Mouse (Mus musculus) neural tube, embryonic 13.5 days (tissue): ENCODE data around the gene Inpp5k. TPM values are rescaled to one million over a fixed set of nuclear protein-coding genes. Genes with fewer than 3 reads are reported as not detected.

ENCODE experiments used
- ATAC-seq: fragments of 200-750 bp; cut with Nextera tagmentation; 2 replicates; pipeline ENCODE4 v1.8.0; 2017; ENCODE audit warnings: low read depth, mild to moderate bottlenecking, moderate TSS enrichment, moderate library complexity
- H3K27ac ChIP-seq: fragments of 300-500 bp; sonication (generic); replicated peaks from 2 replicates; pipeline ENCODE4 v1.5.1; 2015; ENCODE audit warnings: moderate library complexity, mild to moderate bottlenecking, inconsistent platforms
- H3K27me3 ChIP-seq: fragments of 300-500 bp; sonication (generic); 2 replicates; pipeline ENCODE4 v1.6.1; 2015; ENCODE audit warnings: mild to moderate bottlenecking, inconsistent platforms
- H3K36me3 ChIP-seq: fragments of 300-500 bp; sonication (generic); 2 replicates; pipeline ENCODE4 v1.6.1; 2015; ENCODE audit warnings: mild to moderate bottlenecking, inconsistent platforms
- H3K4me1 ChIP-seq: fragments of 300-500 bp; sonication (generic); replicated peaks from 2 replicates; pipeline ENCODE4 v1.6.1; 2015; ENCODE audit warnings: inconsistent platforms
- H3K4me2 ChIP-seq: fragments of 300-500 bp; sonication (generic); 2 replicates; pipeline ENCODE4 v1.6.1; 2015; ENCODE audit warnings: inconsistent platforms, mild to moderate bottlenecking, moderate library complexity
- H3K4me3 ChIP-seq: fragments of 300-500 bp; sonication (generic); 2 replicates; pipeline ENCODE4 v1.5.1; 2015; ENCODE audit warnings: mild to moderate bottlenecking, inconsistent platforms
- H3K9ac ChIP-seq: fragments of 300-500 bp; sonication (generic); 2 replicates; pipeline ENCODE4 v1.6.1; 2015; ENCODE audit warnings: moderate library complexity, mild to moderate bottlenecking, inconsistent platforms
- H3K9me3 ChIP-seq: fragments of 300-500 bp; sonication (generic); 2 replicates; pipeline ENCODE4 v1.6.1; 2016; ENCODE audit warnings: inconsistent platforms
- WGBS: fragments of 180-500 bp; shearing (Covaris S2); methylation state at CpG from one replicate; pipeline ENCODE4 v1.1.7; 2015; 5-methylcytosine and 5-hydroxymethylcytosine counted together
- polyA plus RNA-seq: library from polyadenylated mRNA; unstranded; fragments of >200 nt; fragmentation: Nextera tagmentation; extraction: Ambion mirVana; gene quantifications from 2 replicates; pipeline ENCODE4 v1.2.1, GENCODE M21; 2015

Inpp5k gene
- polyA plus RNA-seq, 1 experiment from 2014 or later = 39.9 TPM

DNA sequence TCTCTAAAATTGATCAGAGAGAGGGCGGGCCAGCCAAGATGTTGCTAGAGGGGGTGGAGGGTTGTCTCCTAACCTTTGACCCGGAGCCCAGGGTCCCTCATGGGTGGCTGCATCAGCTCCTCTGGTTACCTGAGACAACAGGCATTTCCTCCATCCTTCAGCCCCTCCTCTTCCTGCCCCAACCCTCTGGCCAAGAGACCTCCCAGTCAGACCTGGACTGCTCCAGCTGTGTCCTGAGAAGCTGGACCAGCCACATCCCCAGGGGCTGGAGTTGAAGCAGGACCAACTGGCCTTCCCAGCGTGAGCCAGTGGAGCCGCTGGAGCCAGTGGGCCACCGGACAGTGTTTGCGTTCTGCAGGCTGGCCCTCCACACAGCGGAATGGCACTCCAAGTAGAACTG lies 19.5 kb downstream of the Inpp5k start, which contains the start of gene Myo1c:
TSS of gene Myo1c (plus strand) at position 194 of the 400 bp plus-strand sequence.
- H3K4me1 ChIP-seq = peaks cover 35% of the 10 kb centered on the region
- peaks cover 32% of the 10 kb centered on the region for H3K27me3 ChIP-seq
- peak within 1 kb of the TSS; percentile 82 for H3K9ac ChIP-seq
- peak within 1 kb of the TSS; percentile 70; the same call in 1 of the 2 replicates for H3K27ac ChIP-seq
- H3K36me3 ChIP-seq = no peaks in the 10 kb centered on the region
- 77% methylated on average over 7 of the region's 7 CpGs for WGBS
- peak within 1 kb of the TSS; percentile 84 for H3K4me2 ChIP-seq
- H3K4me3 ChIP-seq = peak within 1 kb of the TSS; percentile 56
- no peak for ATAC-seq
- no peaks in the 10 kb centered on the region for H3K9me3 ChIP-seq

- Histone ChIP-seq H3K4me2 (peak overlapping the region; percentile 84), H3K9me3 (no peaks in the 10 kb centered on the region), H3K27me3 (peaks cover 36% of the 10 kb centered on the region), H3K4me1 (peaks cover 42% of the 10 kb centered on the region), H3K9ac (peak overlapping the region; percentile 82), H3K36me3 (no peaks in the 10 kb centered on the region), H3K4me3 (peak overlapping the region; percentile 56), H3K27ac (no peak overlapping the region; the same call in 1 of the 2 replicates)
- no peak for ATAC-seq
- 47% methylated on average over 13 of the region's 13 CpGs for WGBS
Observed at GRCm38 (mm10) chr11:75650958-75651425, 20.2 kb downstream of the Inpp5k start.

GRCm38 (mm10) chr11:75651426-75652221 lies 20.8 kb downstream of the Inpp5k start:
- under 1% methylated on average over 54 of the region's 54 CpGs for WGBS
- peak overlapping the region; percentile 70 for H3K27ac ChIP-seq
- peak overlapping the region; percentile 82 for H3K9ac ChIP-seq
- H3K9me3 ChIP-seq = no peaks in the 10 kb centered on the region
- H3K4me1 ChIP-seq = peaks cover 48% of the 10 kb centered on the region
- H3K27me3 ChIP-seq = peaks cover 41% of the 10 kb centered on the region
- ATAC-seq = peak; percentile 61
- peak overlapping the region; percentile 84 for H3K4me2 ChIP-seq
- no peaks in the 10 kb centered on the region for H3K36me3 ChIP-seq
- peak overlapping the region; percentile 56 for H3K4me3 ChIP-seq

DNA sequence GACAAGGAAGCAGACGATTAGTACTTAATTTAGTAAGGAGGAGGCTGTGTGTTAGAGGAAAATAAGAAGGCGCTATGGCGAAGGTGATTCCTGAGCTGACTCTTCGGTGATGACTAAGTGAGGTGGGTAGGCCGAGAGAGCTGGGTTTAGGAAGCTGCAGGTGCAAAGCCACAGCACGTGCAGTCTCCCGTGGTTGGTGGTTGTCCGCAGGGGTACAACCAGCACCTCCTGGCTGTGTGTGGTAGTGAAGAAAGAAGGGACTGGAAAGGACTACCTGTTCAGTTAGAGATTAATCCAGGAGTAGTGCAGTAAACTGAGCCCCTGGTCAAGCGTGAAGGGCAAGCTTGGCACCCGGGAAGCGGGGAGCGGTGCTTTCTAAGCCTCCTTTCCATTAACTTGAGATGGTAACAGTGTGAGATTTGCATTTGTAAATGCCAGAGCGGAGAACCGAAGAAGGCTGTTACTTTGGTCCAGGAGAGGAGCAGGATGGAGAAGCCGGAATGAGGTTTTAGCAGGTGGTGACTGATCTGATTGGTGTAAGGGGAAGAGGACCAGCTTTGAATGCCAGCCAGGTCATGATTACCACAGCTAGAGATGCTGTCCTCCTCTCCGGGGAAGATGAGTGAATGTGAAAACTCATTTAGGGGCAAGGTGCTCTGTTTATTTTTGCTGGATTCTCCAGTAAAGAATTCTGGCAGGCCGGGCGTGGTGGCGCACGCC lies 21.6 kb downstream of the Inpp5k start:
- Histone ChIP-seq H3K4me3 (peak overlapping the region; percentile 56), H3K27me3 (peaks cover 47% of the 10 kb centered on the region), H3K9me3 (no peaks in the 10 kb centered on the region), H3K4me1 (peaks cover 55% of the 10 kb centered on the region), H3K9ac (peak overlapping the region; percentile 82), H3K4me2 (peak overlapping the region; percentile 84), H3K27ac (peak overlapping the region; percentile 70; the same call in 1 of the 2 replicates), H3K36me3 (no peaks in the 10 kb centered on the region)
- 21% methylated on average over 20 of the region's 20 CpGs for WGBS
- ATAC-seq = no peak; the same call in 1 of the 2 replicates

DNA sequence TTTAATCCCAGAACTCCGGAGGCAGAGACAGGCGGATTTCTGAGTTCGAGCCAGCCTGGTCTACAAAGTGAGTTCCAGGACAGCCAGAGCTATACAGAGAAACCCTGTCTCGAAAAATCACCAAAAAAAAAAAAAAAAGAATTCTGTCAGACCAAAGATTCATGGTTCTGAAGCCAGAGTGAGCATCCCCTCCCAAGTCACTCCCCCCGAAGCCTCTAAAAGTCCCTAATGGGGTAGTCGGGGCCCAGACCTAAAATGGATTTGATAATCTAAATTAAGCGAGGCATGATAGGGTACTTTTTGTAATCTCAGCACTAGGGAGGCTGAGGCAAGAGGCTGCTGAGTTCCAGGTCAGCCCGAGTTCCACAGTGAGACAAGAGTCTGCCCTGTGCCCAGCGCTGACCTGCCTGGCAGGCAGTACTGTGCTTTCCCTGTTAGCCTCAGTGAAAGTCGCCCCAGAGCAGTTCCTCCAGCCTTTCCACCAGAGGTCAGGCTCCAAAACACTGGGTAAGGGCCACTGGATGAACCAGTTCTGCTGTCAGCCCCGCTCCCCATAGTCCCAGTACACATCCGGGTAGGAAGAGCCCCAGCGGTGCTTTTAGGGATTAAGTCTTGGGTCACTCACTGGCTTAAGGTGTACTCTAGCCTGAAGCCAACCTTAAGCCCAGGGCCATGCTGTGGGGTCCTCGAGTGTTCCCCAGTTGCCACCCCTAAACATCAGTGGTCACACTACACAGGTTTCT lies 22.3 kb downstream of the Inpp5k start:
- ATAC-seq = no peak
- Histone ChIP-seq H3K9ac (peak overlapping the region; percentile 68; the same call in 1 of the 2 replicates), H3K4me2 (peak overlapping the region; percentile 97), H3K27ac (0 out of 2 replicates have a peak overlapping the region, but pooled peaks have one; percentile 33), H3K4me3 (peak overlapping the region; percentile 46; the same call in 1 of the 2 replicates), H3K4me1 (peaks cover 55% of the 10 kb centered on the region), H3K27me3 (peaks cover 47% of the 10 kb centered on the region), H3K9me3 (no peaks in the 10 kb centered on the region), H3K36me3 (no peaks in the 10 kb centered on the region)
- 25% methylated on average over 14 of the region's 14 CpGs for WGBS

DNA sequence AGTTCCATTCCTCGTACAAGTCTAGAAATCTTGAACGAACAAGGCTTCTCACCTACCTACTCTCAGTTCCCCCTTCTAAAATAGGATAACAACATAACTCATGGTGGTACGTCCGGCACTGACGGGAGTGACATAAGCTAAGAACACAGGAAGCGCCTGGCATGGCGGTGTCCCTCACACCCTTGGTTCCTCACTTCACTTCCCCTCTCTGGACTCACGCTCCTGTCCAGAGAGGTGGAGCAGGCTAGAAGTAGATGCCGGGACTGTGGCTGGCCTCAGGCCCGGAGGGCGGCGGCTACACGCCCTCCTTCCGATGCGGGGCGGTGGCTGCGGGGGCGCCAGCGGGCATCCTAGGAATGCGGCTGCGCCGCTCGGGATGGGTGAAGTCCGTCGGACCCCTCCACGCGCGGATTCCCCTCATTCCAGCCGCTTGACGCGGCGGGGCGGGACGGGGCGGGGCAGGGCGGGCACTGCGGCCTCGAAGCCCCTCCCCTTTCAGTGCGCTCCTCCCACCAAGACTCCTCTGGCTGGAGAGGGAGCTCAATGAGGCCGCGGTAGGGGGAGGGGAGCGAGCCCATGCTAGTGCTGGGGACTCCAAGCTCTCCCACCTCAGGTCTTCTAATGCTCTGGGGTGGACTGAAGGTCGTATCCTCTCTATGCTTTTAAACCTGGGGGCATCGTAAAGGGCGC lies 23.1 kb downstream of the Inpp5k start:
- Histone ChIP-seq H3K4me3 (peak overlapping the region; percentile 46), H3K27me3 (peaks cover 47% of the 10 kb centered on the region), H3K9ac (peak overlapping the region; percentile 68), H3K4me2 (peak overlapping the region; percentile 97), H3K36me3 (no peaks in the 10 kb centered on the region), H3K27ac (0 out of 2 replicates have a peak overlapping the region, but pooled peaks have one; percentile 33), H3K4me1 (peaks cover 55% of the 10 kb centered on the region), H3K9me3 (no peaks in the 10 kb centered on the region)
- under 1% methylated on average over 43 of the region's 45 CpGs for WGBS
- ATAC-seq = peak; percentile 47

DNA sequence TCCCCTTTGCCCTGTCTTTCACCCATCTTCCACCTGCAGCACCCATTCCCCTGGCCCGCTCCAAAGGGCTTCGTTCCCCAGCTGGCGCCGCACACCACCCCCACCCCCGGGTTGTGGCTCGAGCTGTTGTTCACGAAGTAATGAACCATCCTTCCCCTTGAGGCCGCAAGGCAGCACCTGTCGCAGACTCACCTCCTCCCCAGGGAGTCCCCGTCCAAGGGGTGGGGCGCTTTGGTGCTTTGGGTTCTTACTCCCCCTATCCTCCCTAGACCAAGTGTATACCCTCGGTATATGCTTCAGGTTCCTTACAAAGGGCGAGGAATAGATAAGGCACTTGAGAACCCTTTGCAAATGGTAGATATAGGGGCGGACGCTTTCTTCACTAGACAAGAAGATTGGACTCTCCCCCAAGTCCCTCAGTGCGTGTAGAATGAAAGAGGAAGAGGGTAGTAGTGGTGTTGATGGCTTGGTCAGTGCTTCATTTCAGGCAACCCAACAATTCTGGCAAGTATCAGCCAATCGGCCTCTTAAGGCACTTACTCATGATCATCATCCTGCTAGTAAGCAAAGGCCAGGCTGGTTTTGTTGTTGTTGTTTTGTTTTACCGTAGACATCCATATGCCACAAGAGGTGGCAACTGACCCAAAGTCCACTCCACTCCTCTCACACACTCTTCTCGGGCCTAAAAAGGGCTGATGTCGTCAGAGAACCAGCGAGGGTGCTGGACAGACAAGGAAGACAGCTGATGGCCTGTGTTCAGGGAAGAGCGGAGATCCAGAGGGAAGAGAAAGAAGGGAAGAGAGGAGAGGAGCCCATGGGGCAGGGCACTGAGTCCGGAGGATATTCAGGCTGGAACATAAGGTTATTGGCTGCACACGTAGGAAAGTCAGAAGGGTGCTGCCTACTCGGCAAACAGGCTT lies 23.9 kb downstream of the Inpp5k start:
- no peak for ATAC-seq
- peaks cover 47% of the 10 kb centered on the region for H3K27me3 ChIP-seq
- H3K27ac ChIP-seq = 0 out of 2 replicates have a peak overlapping the region, but pooled peaks have one; percentile 33
- no peaks in the 10 kb centered on the region for H3K9me3 ChIP-seq
- peak overlapping the region; percentile 46 for H3K4me3 ChIP-seq
- peak overlapping the region; percentile 97 for H3K4me2 ChIP-seq
- peak overlapping the region; percentile 68 for H3K9ac ChIP-seq
- H3K4me1 ChIP-seq = peaks cover 55% of the 10 kb centered on the region
- 39% methylated on average over 25 of the region's 25 CpGs for WGBS
- no peaks in the 10 kb centered on the region for H3K36me3 ChIP-seq

DNA sequence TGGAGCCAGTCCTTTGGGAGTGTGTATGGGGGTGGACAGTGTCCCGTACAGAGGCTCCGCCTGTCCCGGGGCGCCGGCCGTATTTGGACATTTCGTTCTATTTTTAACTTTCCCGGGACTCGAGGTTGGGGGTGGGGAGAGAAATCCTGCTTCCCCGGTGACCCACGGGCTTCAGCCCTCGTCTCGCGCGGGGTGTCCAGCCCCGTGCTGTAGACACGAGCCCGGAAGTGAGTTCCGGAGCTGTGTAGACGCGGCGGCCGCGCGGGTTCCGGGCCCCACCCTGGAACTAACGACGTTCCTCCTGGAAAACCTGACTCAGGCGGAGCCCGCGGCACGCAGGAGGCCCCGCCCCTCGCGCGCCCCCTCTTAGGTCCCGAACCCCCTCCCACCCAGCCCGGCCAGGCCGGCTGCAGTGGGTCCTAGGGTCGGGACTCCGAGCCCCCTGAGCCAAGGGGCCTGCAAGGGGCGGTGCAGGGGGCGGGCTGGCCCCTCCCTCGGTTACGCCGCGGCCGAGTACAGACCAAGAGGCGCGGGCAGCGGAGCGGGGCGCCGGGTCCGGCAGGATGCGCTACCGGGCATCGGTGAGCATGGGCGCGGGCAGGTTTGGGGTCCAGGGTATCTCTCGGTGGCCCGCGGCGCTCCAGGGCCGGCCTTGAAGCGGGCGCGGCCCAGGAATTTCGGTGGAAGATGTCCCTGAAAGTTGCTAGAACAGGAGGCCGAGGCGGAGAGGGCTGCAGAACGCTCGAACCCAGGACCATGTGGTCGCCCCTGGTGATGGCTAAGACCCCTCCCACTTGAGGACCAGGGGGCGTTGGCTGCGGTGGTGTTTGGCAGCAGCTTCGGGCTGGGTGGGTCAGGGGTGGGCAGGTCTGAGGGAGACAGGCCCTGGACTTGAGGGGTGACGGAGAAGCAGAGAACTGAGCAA lies 25.1 kb downstream of the Inpp5k start:
- WGBS = 2% methylated on average over 78 of the region's 78 CpGs
- H3K4me1 ChIP-seq = peaks cover 53% of the 10 kb centered on the region

GRCm38 (mm10) chr11:75656621-75657590 lies 26.1 kb downstream of the Inpp5k start:
- Histone ChIP-seq H3K9me3 (no peaks in the 10 kb centered on the region), H3K27ac (no peak overlapping the region), H3K36me3 (peaks cover 11% of the 10 kb centered on the region; the same call in 1 of the 2 replicates), H3K4me1 (peaks cover 46% of the 10 kb centered on the region), H3K4me2 (peak overlapping the region; percentile 97), H3K9ac (peak overlapping the region; percentile 81), H3K27me3 (peaks cover 47% of the 10 kb centered on the region), H3K4me3 (peak overlapping the region; percentile 62)
- 64% methylated on average over 19 of the region's 20 CpGs for WGBS
- no peak for ATAC-seq

More for the DNA sequence above, 25.1 kb downstream of the Inpp5k start:
- Histone ChIP-seq H3K4me3 (peak overlapping the region; percentile 62), H3K27me3 (peaks cover 47% of the 10 kb centered on the region), H3K9ac (peak overlapping the region; percentile 81), H3K4me2 (peak overlapping the region; percentile 97), H3K36me3 (0 out of 2 replicates have a peak, but pooled peaks cover 3% of the 10 kb centered on the region), H3K27ac (peak overlapping the region; percentile 28), H3K9me3 (no peaks in the 10 kb centered on the region)
- no peak for ATAC-seq
